Mouse (Mus musculus) C2C12 (cell line): ENCODE results near the gene Prickle2.

Experiments used
- CTCF ChIP-seq: IDR thresholded peaks from one replicate; pipeline ENCODE4 v1.5.1; 2011; ENCODE audit not compliant: control insufficient read depth, insufficient read depth, insufficient read length
- MYOD1 ChIP-seq: IDR thresholded peaks from one replicate; pipeline ENCODE4 v1.6.1; 2011; ENCODE audit warnings: low read depth; ENCODE audit not compliant: control insufficient read depth, insufficient read length

DNA sequence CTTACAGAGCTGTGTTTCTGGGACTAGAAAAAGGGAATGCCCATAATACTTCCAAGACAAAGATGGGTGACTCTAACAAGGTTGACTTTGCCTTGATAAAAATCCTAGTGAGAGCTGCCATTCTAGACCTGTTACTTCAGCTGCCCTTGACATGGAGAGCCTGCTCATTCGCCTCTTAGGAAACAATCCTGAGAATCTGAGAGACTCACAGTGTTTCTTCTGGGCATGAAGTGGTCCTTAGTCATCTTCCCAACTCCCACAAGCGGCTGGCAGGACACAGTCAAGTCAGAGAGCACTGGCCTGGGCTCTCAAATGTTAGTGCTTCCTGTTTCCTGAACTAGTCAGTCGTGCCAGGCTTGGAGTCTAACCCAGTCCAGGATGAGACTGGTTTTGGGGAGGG is 281.0 kb downstream of the Prickle2 start:
- TF ChIP-seq CTCF (no peak), MYOD1 (no peak)
